Mouse (Mus musculus): ENCODE results near the gene Stip1. TPM values are rescaled to one million over a fixed set of nuclear protein-coding genes. Genes with fewer than 3 reads are reported as not detected.
"Not testable (repeated sequence)": the region's sequence is repeated elsewhere in the genome, so short reads cannot be mapped to it uniquely, and the experiment has no call there.

Stip1 gene
- polyA plus RNA-seq, 1 experiment from 2014 or later = 244 TPM

DNA sequence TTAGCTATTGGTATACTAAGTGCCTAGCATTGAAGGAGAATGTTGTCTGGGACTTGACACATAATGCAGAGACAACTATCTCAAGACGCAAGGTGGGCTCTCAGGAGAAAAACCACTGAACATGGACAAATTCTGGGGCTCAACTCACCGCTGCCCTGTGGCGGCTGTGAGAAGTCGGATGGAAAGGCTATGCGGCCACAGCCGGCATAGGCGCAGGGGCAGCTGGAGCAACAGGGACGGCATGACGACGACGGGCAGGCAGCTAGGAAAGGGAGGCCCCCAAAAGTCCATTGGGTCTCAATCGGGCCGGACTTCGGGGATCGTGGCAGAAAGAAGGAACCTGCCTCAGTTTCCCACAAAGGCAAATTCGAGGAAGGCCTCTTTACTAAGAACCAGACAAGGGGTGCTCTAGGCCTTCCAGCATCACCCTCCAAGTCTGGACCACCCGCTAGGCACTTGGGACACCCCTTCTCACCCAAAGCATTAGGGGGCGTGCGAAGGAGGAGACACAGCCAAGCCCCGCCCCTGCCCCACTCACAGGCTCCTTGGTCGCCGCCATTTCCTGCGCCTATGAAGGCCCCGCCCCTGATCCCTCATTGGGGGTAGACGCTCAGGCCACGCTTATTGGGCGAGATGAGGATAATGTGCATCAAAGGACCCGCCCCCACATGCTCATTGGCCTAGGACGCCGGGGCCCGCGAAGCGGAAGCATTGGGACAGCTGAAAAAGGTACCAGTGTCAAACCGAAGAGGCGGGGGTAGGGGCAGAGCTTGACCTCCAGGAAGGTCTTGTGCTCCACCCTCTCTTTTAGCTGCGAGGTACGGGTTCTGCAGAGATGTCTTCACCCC, 47.5 kb downstream of the Stip1 start, which contains the start of gene Dnajc4:
TSS of gene Dnajc4 (minus strand) at position 562 of the 848 bp plus-strand sequence.
- Histone ChIP-seq H3K4me1 (peaks cover 53% of the 10 kb centered on the region), H3K9me3 (replicated peaks) (no peaks in the 10 kb centered on the region), H3K4me2 (replicated peaks) (peak within 1 kb of the TSS; percentile 89), H3K27me3 (no peaks in the 10 kb centered on the region), H3K27ac (replicated peaks) (peak within 1 kb of the TSS; percentile 52), H3K9ac (peak within 1 kb of the TSS; percentile 44), H3K36me3 (no peaks in the 10 kb centered on the region), H3K4me3 (replicated peaks) (peak within 1 kb of the TSS; percentile 58)
- WGBS = 2% methylated on average over 37 of the region's 37 CpGs
- peak; percentile 94 for ATAC-seq (ENCODE audit: insufficient number of reproducible peaks, low FRiP score, low TSS enrichment, low read depth)

DNA sequence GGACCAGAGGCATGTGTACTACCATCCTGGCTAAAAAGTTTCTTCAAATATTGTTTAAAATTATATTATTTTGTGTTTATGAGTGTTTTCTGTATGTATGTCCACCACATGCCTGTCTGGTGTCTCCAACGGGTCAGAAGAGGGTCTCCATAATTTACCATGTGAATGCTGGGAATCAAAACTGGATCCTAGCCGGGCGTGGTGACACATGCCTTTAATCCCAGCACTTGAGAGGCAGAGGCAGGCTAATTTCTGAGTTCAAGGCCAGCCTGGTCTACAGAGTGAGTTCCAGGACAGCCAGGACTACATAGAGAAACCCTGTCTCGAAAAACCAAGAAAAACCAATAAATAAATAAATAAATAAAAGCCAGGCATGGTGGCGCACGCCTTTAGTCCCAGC, 48.6 kb downstream of the Stip1 start:
- 87% methylated on average over 6 of the region's 6 CpGs for WGBS
- H3K4me2 ChIP-seq (replicated peaks) = not testable (repeated sequence)

DNA sequence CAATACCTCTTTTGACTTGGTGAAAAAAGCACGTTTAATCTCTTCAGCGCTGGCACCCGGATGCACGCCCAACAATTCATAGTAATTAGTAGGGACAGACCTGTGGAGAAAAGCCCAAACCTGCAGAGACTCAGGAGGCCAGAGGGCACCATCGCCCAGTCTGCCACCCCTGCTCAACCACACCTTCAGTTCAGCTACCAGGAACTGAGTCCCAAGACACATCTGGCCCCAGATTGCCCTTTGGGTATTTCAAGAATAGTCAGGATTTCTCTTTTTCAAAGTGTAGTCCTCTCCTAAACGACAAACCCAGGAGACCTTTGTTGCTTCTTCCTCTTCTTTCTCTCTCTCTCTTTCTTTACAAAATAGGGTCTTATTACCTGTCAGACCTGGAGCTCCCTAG, 49.1 kb downstream of the Stip1 start:
- Histone ChIP-seq H3K9me3 (replicated peaks) (no peaks in the 10 kb centered on the region), H3K4me3 (replicated peaks) (no peak overlapping the region), H3K4me2 (replicated peaks) (no peak overlapping the region), H3K36me3 (0 out of 2 replicates have a peak, but pooled peaks cover under 1% of the 10 kb centered on the region), H3K27me3 (no peaks in the 10 kb centered on the region), H3K4me1 (peaks cover 54% of the 10 kb centered on the region), H3K27ac (replicated peaks) (no peak overlapping the region), H3K9ac (no peak overlapping the region)
- WGBS = 87% methylated on average over 6 of the region's 6 CpGs
- ATAC-seq (ENCODE audit: insufficient number of reproducible peaks, low FRiP score, low TSS enrichment, low read depth) = no peak

More for the DNA sequence above, 48.6 kb downstream of the Stip1 start:
- not testable (repeated sequence) for ATAC-seq (ENCODE audit: insufficient number of reproducible peaks, low FRiP score, low TSS enrichment, low read depth); H3K36me3 ChIP-seq; H3K9ac ChIP-seq; H3K27ac ChIP-seq (replicated peaks); H3K4me3 ChIP-seq (replicated peaks); H3K27me3 ChIP-seq; H3K9me3 ChIP-seq (replicated peaks)
- H3K4me1 ChIP-seq = peaks cover 50% of the 10 kb centered on the region

DNA sequence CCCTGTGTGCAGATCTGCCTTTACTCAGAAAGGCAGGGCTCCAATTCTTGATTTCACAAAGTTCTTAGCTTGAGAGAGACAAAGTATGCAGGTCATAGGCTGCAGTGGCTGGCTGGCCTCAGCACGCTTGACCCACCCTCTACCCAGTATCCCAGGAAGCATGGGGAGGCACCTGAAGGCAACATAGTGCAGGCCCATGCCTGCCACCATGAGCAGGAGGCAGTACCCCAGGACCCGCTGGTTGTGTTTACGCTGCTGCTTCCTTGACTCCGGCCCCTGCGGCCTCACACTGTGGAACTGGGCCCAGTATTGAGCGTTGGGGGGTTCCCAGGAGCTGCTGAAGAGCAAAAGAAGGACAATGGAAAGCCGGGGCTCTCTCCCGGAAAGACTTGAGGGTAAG, 50.5 kb downstream of the Stip1 start:
- no peak overlapping the region for H3K4me3 ChIP-seq (replicated peaks)
- ATAC-seq (ENCODE audit: insufficient number of reproducible peaks, low FRiP score, low TSS enrichment, low read depth) = no peak
- no peaks in the 10 kb centered on the region for H3K9me3 ChIP-seq (replicated peaks)
- H3K36me3 ChIP-seq = peaks cover 12% of the 10 kb centered on the region
- H3K27me3 ChIP-seq = no peaks in the 10 kb centered on the region
- H3K9ac ChIP-seq = no peak overlapping the region
- no peak overlapping the region for H3K27ac ChIP-seq (replicated peaks)
- H3K4me2 ChIP-seq (replicated peaks) = no peak overlapping the region
- H3K4me1 ChIP-seq = peaks cover 41% of the 10 kb centered on the region
- 89% methylated on average over 8 of the region's 8 CpGs for WGBS

DNA sequence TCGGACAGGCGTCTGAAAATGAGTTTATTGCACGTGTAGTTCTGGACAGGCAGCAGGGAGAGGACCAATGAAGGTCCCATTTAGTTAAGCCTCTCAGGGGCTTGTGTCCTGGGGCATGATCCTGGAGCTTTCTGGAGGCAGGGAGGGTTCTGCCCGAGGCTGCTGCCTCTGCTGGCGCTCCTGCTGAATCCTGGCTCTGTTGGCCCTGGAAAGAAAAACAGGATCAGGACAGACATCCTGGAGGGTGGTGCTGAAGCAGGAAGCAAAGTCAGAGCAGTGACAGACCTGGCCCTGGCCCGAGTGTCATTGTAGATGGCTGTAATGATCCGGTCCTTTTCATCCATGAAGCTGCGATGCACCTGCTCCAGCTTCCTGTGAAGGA, 51.9 kb downstream of the Stip1 start:
- H3K4me2 ChIP-seq (replicated peaks) = peak overlapping the region; percentile 85
- no peaks in the 10 kb centered on the region for H3K9me3 ChIP-seq (replicated peaks)
- peak overlapping the region; percentile 90 for H3K27ac ChIP-seq (replicated peaks)
- no peaks in the 10 kb centered on the region for H3K27me3 ChIP-seq
- peaks cover 22% of the 10 kb centered on the region for H3K36me3 ChIP-seq
- H3K4me1 ChIP-seq = peaks cover 37% of the 10 kb centered on the region
- 2% methylated on average over 8 of the region's 8 CpGs for WGBS
- peak overlapping the region; percentile 86 for H3K4me3 ChIP-seq (replicated peaks)
- H3K9ac ChIP-seq = peak overlapping the region; percentile 90
- no peak for ATAC-seq (ENCODE audit: insufficient number of reproducible peaks, low FRiP score, low TSS enrichment, low read depth)

DNA sequence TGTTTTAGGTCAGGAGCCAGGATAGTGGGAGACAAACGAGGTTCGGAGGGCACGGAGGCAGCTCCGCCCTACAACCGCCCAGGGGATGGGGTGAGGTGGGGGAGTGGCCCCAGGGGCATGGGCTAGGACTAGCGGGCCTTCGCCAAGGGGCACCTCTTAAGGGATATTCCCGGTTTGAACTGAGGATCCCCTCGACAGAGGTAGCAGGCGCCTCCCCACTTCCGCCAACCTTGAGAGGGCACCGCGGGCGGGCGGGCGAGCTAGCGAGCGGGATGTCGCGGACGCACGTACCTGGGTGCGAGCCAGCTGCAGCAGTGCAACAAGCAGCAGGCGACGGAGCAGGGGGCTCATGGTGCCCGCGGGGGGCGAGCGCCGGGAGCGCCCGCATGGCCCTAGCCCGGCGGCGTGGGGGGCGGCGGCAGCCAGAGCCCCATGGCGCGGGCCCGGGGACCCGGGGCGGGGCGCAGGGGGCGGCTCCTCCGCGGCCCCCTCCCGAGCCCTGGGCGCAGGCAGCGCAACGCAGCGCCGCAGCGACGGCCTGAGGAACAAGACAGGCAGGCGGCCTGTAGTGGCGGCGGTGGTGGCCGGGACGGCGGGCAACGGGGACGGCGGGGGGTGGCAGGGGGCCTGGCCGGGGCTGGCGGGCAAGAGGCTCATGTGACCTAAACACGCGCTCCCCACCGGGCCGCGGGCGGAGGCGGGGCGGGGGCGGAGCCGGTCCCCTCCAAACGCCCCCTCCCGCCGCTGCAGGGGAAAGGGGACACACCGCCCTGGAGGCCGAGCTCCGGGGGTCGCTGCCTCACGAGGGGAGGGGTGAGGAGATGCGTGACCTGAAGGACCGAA, 52.5 kb downstream of the Stip1 start, which contains the start of gene Vegfb:
TSS of gene Vegfb (minus strand) at position 591 of the 843 bp plus-strand sequence.
- Histone ChIP-seq H3K27ac (replicated peaks) (peak within 1 kb of the TSS; percentile 90), H3K4me1 (peaks cover 35% of the 10 kb centered on the region), H3K27me3 (no peaks in the 10 kb centered on the region), H3K9ac (peak within 1 kb of the TSS; percentile 90), H3K9me3 (replicated peaks) (no peaks in the 10 kb centered on the region), H3K4me3 (replicated peaks) (peak within 1 kb of the TSS; percentile 86), H3K36me3 (peaks cover 29% of the 10 kb centered on the region), H3K4me2 (replicated peaks) (peak within 1 kb of the TSS; percentile 85)
- ATAC-seq (ENCODE audit: insufficient number of reproducible peaks, low FRiP score, low TSS enrichment, low read depth) = peak; percentile 69
- WGBS = under 1% methylated on average over 74 of the region's 85 CpGs

DNA sequence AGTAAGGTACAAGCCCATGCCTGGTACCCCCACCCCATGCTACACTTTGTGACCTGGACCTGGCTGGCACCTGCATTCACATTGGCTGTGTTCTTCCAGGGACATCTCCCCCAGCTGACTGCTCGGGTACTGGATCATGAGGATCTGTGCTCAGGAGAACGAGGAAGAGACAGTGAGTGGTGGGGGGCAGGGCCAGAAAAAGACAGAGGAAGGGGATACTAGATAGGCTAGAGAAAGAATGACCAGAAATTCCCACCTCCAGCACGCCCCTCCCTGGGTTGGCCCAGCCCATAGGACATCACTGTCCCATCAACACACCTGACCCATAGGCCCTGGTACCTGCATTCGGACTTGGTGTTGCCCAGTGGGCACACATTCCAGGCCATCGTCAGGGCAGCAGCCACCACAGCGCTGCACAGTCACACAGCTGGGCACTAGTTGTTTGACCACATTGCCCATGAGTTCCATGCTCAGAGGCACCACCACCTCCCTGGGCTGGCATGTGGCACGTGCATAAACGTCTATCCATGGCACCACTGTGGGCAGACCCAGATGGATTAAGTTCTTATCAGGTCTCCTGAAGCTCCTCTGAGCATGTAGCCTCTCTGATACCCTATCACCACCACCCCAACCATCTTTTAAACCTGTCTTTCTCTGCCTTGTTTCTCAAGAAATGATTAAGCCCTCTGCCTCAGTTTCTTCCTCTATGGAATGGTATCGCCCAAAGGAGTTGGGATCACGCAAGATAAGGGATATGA, 53.6 kb downstream of the Stip1 start:
- no peak overlapping the region for H3K27ac ChIP-seq (replicated peaks)
- H3K9me3 ChIP-seq (replicated peaks) = no peaks in the 10 kb centered on the region
- H3K9ac ChIP-seq = peak overlapping the region; percentile 90; the same call in 1 of the 2 replicates
- H3K27me3 ChIP-seq = no peaks in the 10 kb centered on the region
- peak overlapping the region; percentile 85 for H3K4me2 ChIP-seq (replicated peaks)
- peaks cover 30% of the 10 kb centered on the region for H3K4me1 ChIP-seq
- no peak for ATAC-seq (ENCODE audit: insufficient number of reproducible peaks, low FRiP score, low TSS enrichment, low read depth)
- peaks cover 32% of the 10 kb centered on the region for H3K36me3 ChIP-seq
- peak overlapping the region; percentile 86 for H3K4me3 ChIP-seq (replicated peaks)
- 82% methylated on average over 10 of the region's 10 CpGs for WGBS

DNA sequence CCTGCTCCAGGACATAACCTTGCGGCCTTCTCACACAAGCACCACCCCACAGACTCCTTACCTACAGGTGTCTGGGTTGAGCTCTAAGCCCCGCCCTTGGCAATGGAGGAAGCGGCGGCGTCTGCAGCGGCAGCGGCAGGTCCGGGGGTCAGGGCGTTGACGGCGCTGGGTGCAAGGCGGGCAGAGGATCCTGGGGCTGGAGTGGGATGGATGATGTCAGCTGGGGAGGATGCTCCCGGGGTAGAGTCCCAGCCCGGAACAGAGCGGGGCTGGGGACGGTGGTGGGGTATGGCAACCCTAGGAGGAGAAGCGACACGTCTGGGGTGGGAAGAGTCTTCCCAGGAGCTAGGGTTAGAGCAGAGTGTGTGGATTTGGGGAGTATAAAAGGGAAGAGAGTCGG, 54.5 kb downstream of the Stip1 start:
- no peak overlapping the region for H3K9ac ChIP-seq
- WGBS = 85% methylated on average over 19 of the region's 19 CpGs

DNA sequence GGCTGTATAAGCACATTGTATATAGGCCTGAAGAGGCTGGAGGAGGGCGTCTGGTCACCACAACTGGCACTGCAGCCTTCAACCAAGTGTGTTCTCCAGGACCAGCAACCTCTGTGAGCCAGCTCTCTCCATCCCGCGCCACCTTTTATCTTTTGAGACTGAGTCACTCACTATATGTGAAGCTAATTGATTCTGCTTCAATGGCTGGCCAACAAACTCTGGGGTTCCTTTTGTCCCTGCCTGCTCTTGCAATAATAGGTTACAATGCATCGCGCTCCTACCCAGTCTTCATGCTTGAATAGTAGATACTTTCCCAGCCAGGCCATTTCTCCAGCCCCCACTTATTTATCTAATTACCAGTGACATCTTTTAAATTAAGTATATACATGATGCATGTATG, 56.1 kb downstream of the Stip1 start:
- Histone ChIP-seq H3K9me3 (replicated peaks) (no peaks in the 10 kb centered on the region), H3K9ac (no peak overlapping the region), H3K4me2 (replicated peaks) (no peak overlapping the region), H3K4me3 (replicated peaks) (no peak overlapping the region), H3K27me3 (no peaks in the 10 kb centered on the region), H3K4me1 (peaks cover 40% of the 10 kb centered on the region), H3K36me3 (peaks cover 32% of the 10 kb centered on the region), H3K27ac (replicated peaks) (no peak overlapping the region)
- no peak for ATAC-seq (ENCODE audit: insufficient number of reproducible peaks, low FRiP score, low TSS enrichment, low read depth)
- WGBS = 91% methylated on average over 5 of the region's 5 CpGs

More for the DNA sequence above, 54.5 kb downstream of the Stip1 start:
- H3K4me2 ChIP-seq (replicated peaks) = no peak overlapping the region
- no peak overlapping the region for H3K4me3 ChIP-seq (replicated peaks)
- ATAC-seq (ENCODE audit: insufficient number of reproducible peaks, low FRiP score, low TSS enrichment, low read depth) = no peak
- H3K36me3 ChIP-seq = peaks cover 32% of the 10 kb centered on the region
- no peak overlapping the region for H3K27ac ChIP-seq (replicated peaks)
- H3K4me1 ChIP-seq = peaks cover 29% of the 10 kb centered on the region
- H3K27me3 ChIP-seq = no peaks in the 10 kb centered on the region
- H3K9me3 ChIP-seq (replicated peaks) = no peaks in the 10 kb centered on the region

DNA sequence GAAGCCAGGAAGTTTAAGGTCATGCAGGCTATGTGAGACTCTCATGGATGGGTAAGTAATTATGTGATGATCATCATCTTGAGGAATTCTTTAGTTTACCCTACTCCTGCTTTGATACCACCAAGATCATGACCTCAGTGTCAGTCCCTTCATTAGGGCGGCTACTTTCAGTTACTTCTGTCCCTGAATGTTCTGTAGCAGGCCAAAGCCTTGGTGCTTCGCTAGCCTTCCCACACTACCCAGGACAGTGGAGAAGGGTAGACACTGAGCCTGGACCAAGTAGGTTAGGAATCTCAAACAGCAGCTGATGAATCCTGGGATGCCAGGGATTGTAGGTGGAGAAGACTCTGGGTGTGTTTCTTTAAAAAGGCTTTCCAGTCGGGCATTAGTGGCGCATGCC, 58.3 kb downstream of the Stip1 start:
- peaks cover 40% of the 10 kb centered on the region for H3K36me3 ChIP-seq
- H3K4me3 ChIP-seq (replicated peaks) = peak overlapping the region; percentile 71
- no peak for ATAC-seq (ENCODE audit: insufficient number of reproducible peaks, low FRiP score, low TSS enrichment, low read depth)

More for the DNA sequence above, 58.3 kb downstream of the Stip1 start:
- H3K27me3 ChIP-seq = no peaks in the 10 kb centered on the region
- no peak overlapping the region for H3K27ac ChIP-seq (replicated peaks)
- no peak overlapping the region for H3K4me2 ChIP-seq (replicated peaks)
- 87% methylated on average over 4 of the region's 4 CpGs for WGBS
- peaks cover 49% of the 10 kb centered on the region for H3K4me1 ChIP-seq
- no peak overlapping the region for H3K9ac ChIP-seq
- no peaks in the 10 kb centered on the region for H3K9me3 ChIP-seq (replicated peaks)
